Mouse (Mus musculus): ENCODE results near the gene 9130213A22Rik. TPM values are rescaled to one million over a fixed set of nuclear protein-coding genes. Genes with fewer than 3 reads are reported as not detected.

The 9130213A22Rik gene
- total and polyA plus RNA-seq, 3 experiments, result 0.08 to 0.26 TPM; not detected in 1

GRCm38 (mm10) chr11:69072234-69072633, 50.2 kb downstream of the 9130213A22Rik start:
- DNase-seq (ENCODE audit: low read depth, low spot score), result no peak
- Histone ChIP-seq H3K4me3 (ENCODE audit: control insufficient read depth in 1 of 2, insufficient read depth in 1 of 2, low read depth in 2 of 2, low read length in 2 of 2) (no peak overlapping the region), H3K36me3 (ENCODE audit: control insufficient read depth in 1 of 2, insufficient read depth in 2 of 2, low read length in 2 of 2) (peaks cover 0 to under 1% of the 10 kb centered on the region in 2 experiments; a peak in 1 of 4 replicates), H3K27ac (ENCODE audit: control insufficient read depth, low read depth, low read length) (no peak overlapping the region), H3K9me3 (replicated peaks; ENCODE audit: insufficient read depth, low read length) (no peaks in the 10 kb centered on the region), H3K27me3 (ENCODE audit: control insufficient read depth in 1 of 2, insufficient read depth in 2 of 2, low read length in 2 of 2) (no peaks in the 10 kb centered on the region), H3K9ac (ENCODE audit: control insufficient read depth, low read depth, low read length, poor library complexity, severe bottlenecking) (no peak overlapping the region), H3K79me2 (ENCODE audit: control insufficient read depth, insufficient read depth, low read length, poor library complexity) (peaks cover 5% of the 10 kb centered on the region; the same call in 1 of the 2 replicates), H3K4me1 (ENCODE audit: control insufficient read depth in 1 of 2, insufficient read depth in 2 of 2, low read length in 2 of 2) (peaks cover 0 to 2% of the 10 kb centered on the region in 2 experiments; a peak in 1 of 4 replicates)
- TF ChIP-seq HCFC1 (IDR thresholded peaks at IDR 0.05; ENCODE audit: low read depth, low read length) (no peak), MAX (IDR thresholded peaks at IDR 0.05; ENCODE audit: low read length) (no peak), MEF2A (IDR thresholded peaks at IDR 0.05; ENCODE audit: extremely low read depth, insufficient replicate concordance, low read depth, low read length, poor library complexity, severe bottlenecking) (no peak), GABPA (IDR thresholded peaks at IDR 0.05; ENCODE audit: low read depth, low read length) (no peak), MXI1 (IDR thresholded peaks at IDR 0.05; ENCODE audit: low read depth, low read length) (no peak), NELFE (IDR thresholded peaks at IDR 0.05; ENCODE audit: low read depth, low read length) (no peak), ZKSCAN1 (IDR thresholded peaks at IDR 0.05; ENCODE audit: low read depth, low read length) (no peak)

- Histone ChIP-seq H3K9me3 (replicated peaks; ENCODE audit: insufficient read depth, low read length) (no peaks in the 10 kb centered on the region), H3K9ac (ENCODE audit: control insufficient read depth, low read depth, low read length, poor library complexity, severe bottlenecking) (peak overlapping the region; percentile 77), H3K36me3 (ENCODE audit: control insufficient read depth in 1 of 2, insufficient read depth in 2 of 2, low read length in 2 of 2) (peaks cover 0 to 2% of the 10 kb centered on the region in 2 experiments; a peak in 1 of 4 replicates), H3K27ac (ENCODE audit: control insufficient read depth, low read depth, low read length) (peak overlapping the region; percentile 56), H3K4me1 (ENCODE audit: control insufficient read depth in 1 of 2, insufficient read depth in 2 of 2, low read length in 2 of 2) (peaks cover 0 to 2% of the 10 kb centered on the region in 2 experiments; a peak in 1 of 4 replicates), H3K79me2 (ENCODE audit: control insufficient read depth, insufficient read depth, low read length, poor library complexity) (peaks cover 5% of the 10 kb centered on the region; the same call in 1 of the 2 replicates), H3K4me3 (ENCODE audit: control insufficient read depth in 1 of 2, insufficient read depth in 1 of 2, low read depth in 2 of 2, low read length in 2 of 2) (peak overlapping the region; percentile 49 to 75), H3K27me3 (ENCODE audit: control insufficient read depth in 1 of 2, insufficient read depth in 2 of 2, low read length in 2 of 2) (no peaks in the 10 kb centered on the region)
- TF ChIP-seq ZC3H11A (IDR thresholded peaks at IDR 0.05; ENCODE audit: low read depth, low read length) (no peak), USF2 (IDR thresholded peaks at IDR 0.05; ENCODE audit: borderline replicate concordance in 1 of 2, insufficient read depth in 1 of 2, low read depth in 1 of 2, low read length in 2 of 2) (no peak), ZKSCAN1 (IDR thresholded peaks at IDR 0.05; ENCODE audit: low read depth, low read length) (no peak), TCF12 (IDR thresholded peaks at IDR 0.05; ENCODE audit: low read depth, low read length) (no peak)
- DNase-seq (ENCODE audit: low read depth, low spot score), result no peak
These were observed 51.1 kb downstream of the 9130213A22Rik start for GRCm38 (mm10) chr11:69071262-69071661.

GRCm38 (mm10) chr11:69070590-69071222, 51.7 kb downstream of the 9130213A22Rik start, which contains the start of gene Tmem107:
Gene Tmem107, plus strand, starts transcription at chr11:69070806.
- H3K9ac ChIP-seq (ENCODE audit: control insufficient read depth, low read depth, low read length, poor library complexity, severe bottlenecking), result peak within 1 kb of the TSS; percentile 79
- peaks cover 0 to 2% of the 10 kb centered on the region in 2 experiments; a peak in 1 of 4 replicates for H3K4me1 ChIP-seq (ENCODE audit: control insufficient read depth in 1 of 2, insufficient read depth in 2 of 2, low read length in 2 of 2)
- H3K79me2 ChIP-seq (ENCODE audit: control insufficient read depth, insufficient read depth, low read length, poor library complexity), result peaks cover 5% of the 10 kb centered on the region; the same call in 1 of the 2 replicates
- peak within 1 kb of the TSS; percentile 70 to 75 for H3K4me3 ChIP-seq (ENCODE audit: control insufficient read depth in 1 of 2, insufficient read depth in 1 of 2, low read depth in 2 of 2, low read length in 2 of 2)
- H3K9me3 ChIP-seq (replicated peaks; ENCODE audit: insufficient read depth, low read length), result no peaks in the 10 kb centered on the region
- H3K36me3 ChIP-seq (ENCODE audit: control insufficient read depth in 1 of 2, insufficient read depth in 2 of 2, low read length in 2 of 2), result peaks cover 0 to 2% of the 10 kb centered on the region in 2 experiments; a peak in 1 of 4 replicates
- no peaks in the 10 kb centered on the region for H3K27me3 ChIP-seq (ENCODE audit: control insufficient read depth in 1 of 2, insufficient read depth in 2 of 2, low read length in 2 of 2)
- H3K27ac ChIP-seq (ENCODE audit: control insufficient read depth, low read depth, low read length), result peak within 1 kb of the TSS; percentile 68
- DNase-seq (ENCODE audit: low read depth, low spot score), result peak; percentile 99
- TF ChIP-seq ZNF384 (IDR thresholded peaks at IDR 0.05; ENCODE audit: low read depth, low read length), result no peak
- TF ChIP-seq MEF2A (IDR thresholded peaks at IDR 0.05; ENCODE audit: extremely low read depth, insufficient replicate concordance, low read depth, low read length, poor library complexity, severe bottlenecking), result no peak
- no peak for TF ChIP-seq GABPA (IDR thresholded peaks at IDR 0.05; ENCODE audit: low read depth, low read length)
- no peak for TF ChIP-seq RCOR1 (IDR thresholded peaks at IDR 0.05; ENCODE audit: low read depth, low read length)
- TF ChIP-seq EP300 (IDR thresholded peaks at IDR 0.05; ENCODE audit: low read depth in 1 of 2, low read length in 2 of 2), result no peak
- TF ChIP-seq HCFC1 (IDR thresholded peaks at IDR 0.05; ENCODE audit: low read depth, low read length), result peak; percentile 68
- TF ChIP-seq SIN3A (IDR thresholded peaks at IDR 0.05; ENCODE audit: low read length), result peak; percentile 98
- TF ChIP-seq MAFK (IDR thresholded peaks at IDR 0.05; ENCODE audit: borderline replicate concordance, low read depth, low read length), result no peak
- TF ChIP-seq NRF1 (IDR thresholded peaks at IDR 0.05; ENCODE audit: insufficient read depth, low read depth, low read length, poor library complexity, severe bottlenecking), result peak; percentile 86
- no peak; the same call in 1 of the 2 replicates for TF ChIP-seq TCF12 (IDR thresholded peaks at IDR 0.05; ENCODE audit: low read depth, low read length)
- no peak for TF ChIP-seq POLR2AphosphoS5 (IDR thresholded peaks at IDR 0.05; ENCODE audit: borderline replicate concordance, low read depth, low read length)
- no peak for TF ChIP-seq ZC3H11A (IDR thresholded peaks at IDR 0.05; ENCODE audit: low read depth, low read length)
- peak; percentile 86 for TF ChIP-seq MYC (IDR thresholded peaks at IDR 0.05; ENCODE audit: low read depth, low read length)
- no peak for TF ChIP-seq USF1 (IDR thresholded peaks at IDR 0.05; ENCODE audit: low read depth, low read length)
- TF ChIP-seq TBP (IDR thresholded peaks at IDR 0.05; ENCODE audit: low read depth, low read length), result peak; percentile 85
- TF ChIP-seq USF2 (IDR thresholded peaks at IDR 0.05; ENCODE audit: borderline replicate concordance in 1 of 2, insufficient read depth in 1 of 2, low read depth in 1 of 2, low read length in 2 of 2), result no peak
- no peak for TF ChIP-seq SMC3 (IDR thresholded peaks at IDR 0.05; ENCODE audit: low read depth, low read length)

Data from MEL (cell line).